Mouse (Mus musculus) bone marrow macrophage, adult 2 months (primary cell): ENCODE data around the gene Pigv.

ENCODE experiments used
- CTCF ChIP-seq: IDR thresholded peaks from 2 replicates; pipeline ENCODE4 v1.5.1; 2012; ENCODE audit warnings: low read depth, mild to moderate bottlenecking, low read length, moderate library complexity
- POLR2A ChIP-seq: IDR thresholded peaks from 2 replicates; pipeline ENCODE4 v1.6.1; 2012; ENCODE audit warnings: mild to moderate bottlenecking, low read depth, low read length, borderline replicate concordance

DNA sequence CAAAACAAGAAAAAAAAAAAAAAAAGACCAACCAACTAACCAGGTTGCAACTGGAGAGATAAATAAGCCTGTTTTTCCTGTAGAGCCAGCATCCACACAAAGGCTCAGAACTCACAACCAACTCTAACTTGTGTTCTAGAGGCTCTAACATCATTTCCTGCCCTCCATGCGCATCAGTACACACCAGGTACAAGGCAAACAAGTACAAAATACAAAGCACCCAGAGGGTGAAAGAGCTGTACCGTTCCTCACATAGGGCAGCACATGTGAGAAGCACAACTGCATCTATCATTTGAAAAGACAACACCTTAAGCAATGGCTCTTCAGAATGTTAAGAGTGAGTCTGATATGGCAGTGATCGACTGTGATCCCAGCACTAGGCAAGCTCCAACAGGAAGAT, 47.3 kb upstream of the Pigv start:
- TF ChIP-seq POLR2A (no peak), CTCF (no peak)
